Mouse (Mus musculus): ENCODE measurements at regions not wholly inside any gene's neighbourhood (a gene's known extent, or its start where the extent isn't known, plus 50 kb on each side); places are given as distances from the start of the nearest gene placed in this dataset.

DNA sequence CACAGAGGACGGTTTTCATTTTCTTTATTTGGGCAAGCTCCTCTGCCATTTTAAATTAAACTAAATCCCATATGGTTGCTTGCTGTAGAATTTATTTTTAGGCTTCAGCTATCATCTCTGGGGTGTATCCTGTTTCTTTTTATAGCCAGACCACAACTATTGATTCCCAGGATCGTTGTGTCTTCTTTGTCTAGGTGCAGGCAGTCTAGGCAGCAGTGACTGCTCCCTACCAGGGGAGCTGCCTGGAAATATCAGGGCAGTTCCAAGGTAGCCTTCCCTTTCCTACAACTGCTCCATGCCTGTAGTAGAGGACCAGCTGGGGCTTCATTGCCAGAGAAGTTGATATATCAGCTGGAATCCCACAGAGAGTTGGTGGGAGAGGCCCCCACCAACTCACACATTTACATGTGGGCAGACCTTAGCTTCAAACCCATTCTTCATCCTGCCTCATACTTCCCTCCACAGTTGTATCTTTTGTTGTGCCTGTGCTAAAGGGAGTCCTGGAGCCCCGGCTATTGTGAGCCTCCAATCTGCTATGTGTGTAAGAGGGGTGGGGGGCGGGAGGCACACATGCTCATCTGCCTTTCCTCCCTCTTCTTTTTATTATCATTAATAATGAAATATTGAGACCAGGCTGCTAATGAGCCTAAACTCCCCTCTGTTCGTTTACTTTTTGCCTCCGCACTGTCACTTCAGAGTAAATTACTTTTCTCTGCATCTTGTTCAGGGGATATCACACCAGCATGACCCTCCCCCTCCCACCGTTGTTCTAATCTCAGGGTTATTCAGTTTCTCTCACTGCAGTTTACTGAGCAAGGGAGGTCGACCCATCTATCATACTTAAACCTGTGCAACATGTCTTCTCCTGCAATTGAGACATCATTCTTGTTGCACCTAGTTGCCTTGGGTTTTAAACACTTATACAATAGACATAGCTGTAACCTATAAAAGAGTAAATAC is 576.3 kb upstream of the Plxna2 start:
- 41% methylated on average over 8 of the region's 8 CpGs for WGBS
- Histone ChIP-seq H3K4me2 (replicated peaks; ENCODE audit: low read depth) (no peak overlapping the region), H3K4me3 (ENCODE audit: low read depth, low read length) (no peak overlapping the region), H3K4me1 (replicated peaks; ENCODE audit: control insufficient read depth, insufficient read depth, low read length) (no peaks in the 10 kb centered on the region), H3K27me3 (replicated peaks; ENCODE audit: control insufficient read depth, insufficient read depth, low read length) (no peaks in the 10 kb centered on the region), H3K9me3 (ENCODE audit: control insufficient read depth) (no peaks in the 10 kb centered on the region), H3K27ac (ENCODE audit: low read depth, low read length) (no peak overlapping the region), H3K36me3 (ENCODE audit: control insufficient read depth, insufficient read depth) (no peaks in the 10 kb centered on the region), H3K9ac (ENCODE audit: low read depth, low read length) (no peak overlapping the region)
- no peak for ATAC-seq
- TF ChIP-seq CTCF (IDR thresholded peaks at IDR 0.05; ENCODE audit: low read depth) = no peak

- H3K27ac ChIP-seq (ENCODE audit: low read depth, low read length) = no peak overlapping the region
- TF ChIP-seq CTCF (IDR thresholded peaks at IDR 0.05; ENCODE audit: low read depth) = no peak
- H3K4me3 ChIP-seq (ENCODE audit: low read depth, low read length) = no peak overlapping the region
- no peaks in the 10 kb centered on the region for H3K27me3 ChIP-seq (replicated peaks; ENCODE audit: control insufficient read depth, insufficient read depth, low read length)
- H3K4me1 ChIP-seq (replicated peaks; ENCODE audit: control insufficient read depth, insufficient read depth, low read length) = no peaks in the 10 kb centered on the region
- H3K9ac ChIP-seq (ENCODE audit: low read depth, low read length) = no peak overlapping the region
- H3K36me3 ChIP-seq (ENCODE audit: control insufficient read depth, insufficient read depth) = no peaks in the 10 kb centered on the region
- no peaks in the 10 kb centered on the region for H3K9me3 ChIP-seq (ENCODE audit: control insufficient read depth)
- no peak for ATAC-seq
- H3K4me2 ChIP-seq (replicated peaks; ENCODE audit: low read depth) = no peak overlapping the region
Measured at GRCm38 (mm10) chr1:194038711-194039110, 579.3 kb upstream of the Plxna2 start.

DNA sequence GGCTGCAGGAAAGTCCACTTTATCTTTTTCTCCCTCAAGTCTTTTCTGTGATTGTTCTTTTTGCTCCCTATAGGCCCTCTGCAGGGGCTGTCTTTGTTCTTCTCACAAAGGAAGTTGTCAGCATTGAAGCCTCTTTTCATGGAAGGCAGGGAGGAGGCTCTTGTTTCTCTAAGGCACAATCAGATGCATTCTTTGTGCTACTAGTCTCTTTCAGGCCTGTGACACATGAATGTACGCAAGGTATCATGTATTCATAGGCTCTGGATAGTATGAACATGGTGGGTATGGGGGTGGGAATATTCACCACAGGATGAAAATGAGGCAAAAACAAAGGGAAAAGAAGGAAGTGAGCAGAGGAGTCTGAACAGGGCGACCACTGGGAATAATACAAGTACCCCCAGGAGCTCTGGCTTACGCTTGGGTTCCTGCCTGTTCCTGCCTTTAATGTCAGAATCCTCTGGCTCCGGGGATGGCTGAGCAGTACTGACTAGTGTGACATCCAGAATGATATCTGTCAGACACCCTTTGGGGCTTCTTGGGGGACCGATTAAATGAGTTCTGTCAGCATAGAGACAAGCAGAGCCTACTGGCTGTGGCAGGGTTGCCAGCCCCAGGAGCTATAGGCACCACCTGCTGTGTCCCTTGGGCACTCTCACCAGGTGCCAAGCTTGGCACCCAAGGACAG is 583.7 kb upstream of the Plxna2 start:
- Histone ChIP-seq H3K9ac (ENCODE audit: low read depth, low read length) (no peak overlapping the region), H3K4me1 (replicated peaks; ENCODE audit: control insufficient read depth, insufficient read depth, low read length) (no peaks in the 10 kb centered on the region), H3K4me3 (ENCODE audit: low read depth, low read length) (no peak overlapping the region), H3K4me2 (replicated peaks; ENCODE audit: low read depth) (no peak overlapping the region), H3K36me3 (ENCODE audit: control insufficient read depth, insufficient read depth) (no peaks in the 10 kb centered on the region), H3K27ac (ENCODE audit: low read depth, low read length) (no peak overlapping the region), H3K9me3 (ENCODE audit: control insufficient read depth) (no peaks in the 10 kb centered on the region), H3K27me3 (replicated peaks; ENCODE audit: control insufficient read depth, insufficient read depth, low read length) (no peaks in the 10 kb centered on the region)
- no peak for TF ChIP-seq CTCF (IDR thresholded peaks at IDR 0.05; ENCODE audit: low read depth)
- 90% methylated on average over 5 of the region's 5 CpGs for WGBS
- ATAC-seq = no peak

DNA sequence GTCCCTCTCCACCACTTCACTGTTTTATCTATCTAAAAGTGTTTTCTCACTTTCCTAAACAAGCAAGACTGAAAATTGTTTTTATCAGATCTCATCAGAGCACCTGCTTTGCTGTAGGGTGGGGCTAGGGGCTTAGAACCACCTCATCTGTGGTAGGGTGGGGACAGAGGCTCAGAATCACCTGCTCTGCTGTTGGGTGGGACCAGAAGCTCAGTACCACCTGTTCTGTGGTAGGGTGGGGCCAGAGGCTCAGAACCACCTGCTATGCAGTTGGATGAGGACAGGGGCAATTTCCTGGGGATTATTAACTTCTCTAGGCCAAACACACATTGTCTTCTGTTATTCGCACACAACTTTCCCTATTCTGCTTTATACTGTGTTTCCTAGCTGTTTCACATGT is 585.4 kb upstream of the Plxna2 start:
- ATAC-seq = peak; percentile 49; the same call in 1 of the 2 replicates
- H3K27me3 ChIP-seq (replicated peaks; ENCODE audit: control insufficient read depth, insufficient read depth, low read length) = no peaks in the 10 kb centered on the region
- H3K4me2 ChIP-seq (replicated peaks; ENCODE audit: low read depth) = no peak overlapping the region
- H3K27ac ChIP-seq (ENCODE audit: low read depth, low read length) = no peak overlapping the region
- H3K9me3 ChIP-seq (ENCODE audit: control insufficient read depth) = no peaks in the 10 kb centered on the region
- WGBS = 63% methylated on average over 1 of the region's 1 CpGs
- TF ChIP-seq CTCF (IDR thresholded peaks at IDR 0.05; ENCODE audit: low read depth) = no peak
- no peaks in the 10 kb centered on the region for H3K4me1 ChIP-seq (replicated peaks; ENCODE audit: control insufficient read depth, insufficient read depth, low read length)
- H3K9ac ChIP-seq (ENCODE audit: low read depth, low read length) = no peak overlapping the region
- H3K36me3 ChIP-seq (ENCODE audit: control insufficient read depth, insufficient read depth) = no peaks in the 10 kb centered on the region
- no peak overlapping the region for H3K4me3 ChIP-seq (ENCODE audit: low read depth, low read length)

GRCm38 (mm10) chr1:194030651-194031228 is 587.3 kb upstream of the Plxna2 start:
- Histone ChIP-seq H3K27me3 (replicated peaks; ENCODE audit: control insufficient read depth, insufficient read depth, low read length) (no peaks in the 10 kb centered on the region), H3K9ac (ENCODE audit: low read depth, low read length) (no peak overlapping the region), H3K9me3 (ENCODE audit: control insufficient read depth) (no peaks in the 10 kb centered on the region), H3K36me3 (ENCODE audit: control insufficient read depth, insufficient read depth) (no peaks in the 10 kb centered on the region), H3K4me3 (ENCODE audit: low read depth, low read length) (no peak overlapping the region), H3K27ac (ENCODE audit: low read depth, low read length) (no peak overlapping the region), H3K4me1 (replicated peaks; ENCODE audit: control insufficient read depth, insufficient read depth, low read length) (no peaks in the 10 kb centered on the region), H3K4me2 (replicated peaks; ENCODE audit: low read depth) (no peak overlapping the region)
- 74% methylated on average over 3 of the region's 3 CpGs for WGBS
- ATAC-seq = no peak
- no peak for TF ChIP-seq CTCF (IDR thresholded peaks at IDR 0.05; ENCODE audit: low read depth)

DNA sequence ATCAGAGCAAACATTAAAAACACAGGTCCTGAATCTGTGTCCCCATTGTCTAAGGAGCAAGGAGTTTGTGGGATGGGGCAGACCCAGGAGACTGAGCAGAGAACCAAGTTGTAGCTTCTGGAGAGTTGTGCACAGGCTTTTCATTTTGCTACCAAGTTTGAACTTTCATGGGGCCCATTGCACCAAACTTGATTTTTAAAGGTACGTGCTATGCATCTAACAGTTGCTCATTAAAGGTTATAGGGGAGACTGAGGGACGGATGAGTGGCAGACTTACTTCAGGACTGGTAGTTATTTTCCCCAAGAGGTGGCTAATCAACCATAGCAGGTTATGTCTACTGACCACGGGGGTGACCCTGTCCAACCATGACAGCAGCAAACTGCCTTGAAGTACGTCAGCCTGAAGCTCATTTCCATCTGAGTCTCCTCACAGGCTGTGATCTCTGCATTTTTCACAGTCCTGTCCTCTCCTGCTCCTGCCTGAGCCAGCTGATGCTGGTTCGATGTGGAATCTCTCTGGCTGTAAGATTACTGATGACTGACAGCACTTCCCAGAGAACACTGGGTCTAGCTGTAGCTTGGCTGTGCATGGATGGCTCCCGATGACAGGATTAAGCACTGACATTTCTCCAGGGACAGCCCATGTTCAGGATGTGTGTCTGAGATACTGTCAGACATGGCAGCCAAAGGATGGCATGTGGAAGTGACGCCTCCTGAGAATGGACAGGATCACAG is 590.9 kb upstream of the Plxna2 start:
- Histone ChIP-seq H3K4me2 (replicated peaks; ENCODE audit: low read depth) (no peak overlapping the region), H3K9me3 (ENCODE audit: control insufficient read depth) (no peaks in the 10 kb centered on the region), H3K9ac (ENCODE audit: low read depth, low read length) (no peak overlapping the region), H3K27me3 (replicated peaks; ENCODE audit: control insufficient read depth, insufficient read depth, low read length) (no peaks in the 10 kb centered on the region), H3K27ac (ENCODE audit: low read depth, low read length) (no peak overlapping the region), H3K4me1 (replicated peaks; ENCODE audit: control insufficient read depth, insufficient read depth, low read length) (no peaks in the 10 kb centered on the region), H3K36me3 (ENCODE audit: control insufficient read depth, insufficient read depth) (no peaks in the 10 kb centered on the region), H3K4me3 (ENCODE audit: low read depth, low read length) (no peak overlapping the region)
- ATAC-seq = no peak
- WGBS = 84% methylated on average over 7 of the region's 7 CpGs
- no peak for TF ChIP-seq CTCF (IDR thresholded peaks at IDR 0.05; ENCODE audit: low read depth)

Measured in intestine, postnatal 0 days (tissue).